Mouse (Mus musculus): ENCODE measurements around the gene Tom1. TPM values are rescaled to one million over a fixed set of nuclear protein-coding genes. Genes with fewer than 3 reads are reported as not detected.

Gene Tom1
- polyA plus RNA-seq, 1 experiment from 2014 or later = 34.6 TPM

GRCm38 (mm10) chr8:75078851-75079250 lies 45.3 kb downstream of the Tom1 start:
- no peaks in the 10 kb centered on the region for H3K36me3 ChIP-seq (ENCODE audit: control insufficient read depth, insufficient read depth, low read length)
- H3K4me3 ChIP-seq (ENCODE audit: low read depth, low read length) = no peak overlapping the region
- ATAC-seq (ENCODE audit: low read depth) = no peak
- no peak overlapping the region for H3K27ac ChIP-seq (ENCODE audit: low read depth, low read length)
- no peaks in the 10 kb centered on the region for H3K9me3 ChIP-seq (ENCODE audit: control insufficient read depth, low read length)
- H3K27me3 ChIP-seq (ENCODE audit: control insufficient read depth, insufficient read depth, low read length) = no peaks in the 10 kb centered on the region
- H3K4me2 ChIP-seq (ENCODE audit: low read depth, low read length) = no peak overlapping the region
- no peak overlapping the region for H3K9ac ChIP-seq (replicated peaks; ENCODE audit: low read depth, low read length)
- no peaks in the 10 kb centered on the region for H3K4me1 ChIP-seq (ENCODE audit: control insufficient read depth, insufficient read depth, low read length)
- WGBS = 92% methylated on average over 9 of the region's 9 CpGs

DNA sequence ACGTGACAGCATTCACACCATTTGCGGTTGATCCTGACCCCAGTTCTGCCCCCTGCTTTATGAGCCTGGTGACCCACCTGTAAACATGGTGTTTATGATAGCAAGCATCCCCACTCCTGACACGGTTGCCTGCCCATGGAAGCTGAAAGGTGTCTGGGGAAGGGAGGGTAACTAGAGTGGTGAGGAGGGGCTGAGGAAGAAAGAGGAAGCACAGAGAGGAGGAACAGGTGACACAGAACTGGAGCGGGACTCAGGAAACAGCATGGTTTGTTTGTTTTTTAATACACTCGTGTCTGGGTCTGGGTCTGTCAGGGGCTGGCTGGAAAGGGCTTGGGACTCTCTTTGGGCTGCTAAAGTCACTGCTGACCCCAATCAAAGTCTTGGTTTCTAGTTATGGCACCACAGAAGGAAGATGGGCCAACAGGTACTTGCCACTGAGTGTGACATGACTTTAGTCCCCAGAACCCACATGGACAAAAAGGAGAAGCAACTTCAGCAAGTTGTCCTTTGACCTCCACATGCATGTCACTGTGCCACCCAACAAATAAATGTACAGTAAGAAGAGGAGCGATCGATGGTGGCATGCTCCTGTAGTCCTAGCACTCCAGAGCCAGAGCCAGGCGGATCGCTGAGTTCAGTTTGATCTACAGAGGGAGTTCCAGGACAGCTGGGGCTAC lies 48.0 kb downstream of the Tom1 start:
- no peaks in the 10 kb centered on the region for H3K9me3 ChIP-seq (ENCODE audit: control insufficient read depth, low read length)
- ATAC-seq (ENCODE audit: low read depth) = no peak

GRCm38 (mm10) chr8:75082181-75082805 lies 48.8 kb downstream of the Tom1 start:
- 80% methylated on average over 6 of the region's 6 CpGs for whole genome bisulfite sequencing
- no peak overlapping the region for H3K4me3 ChIP-seq (ENCODE audit: low read depth, low read length)
- no peaks in the 10 kb centered on the region for H3K36me3 ChIP-seq (ENCODE audit: control insufficient read depth, insufficient read depth, low read length)
- H3K9me3 ChIP-seq (ENCODE audit: control insufficient read depth, low read length) = no peaks in the 10 kb centered on the region
- no peak overlapping the region for H3K9ac ChIP-seq (replicated peaks; ENCODE audit: low read depth, low read length)
- no peak overlapping the region for H3K27ac ChIP-seq (ENCODE audit: low read depth, low read length)
- H3K4me1 ChIP-seq (ENCODE audit: control insufficient read depth, insufficient read depth, low read length) = no peaks in the 10 kb centered on the region
- no peak overlapping the region for H3K4me2 ChIP-seq (ENCODE audit: low read depth, low read length)
- no peak for ATAC-seq (ENCODE audit: low read depth)
- no peaks in the 10 kb centered on the region for H3K27me3 ChIP-seq (ENCODE audit: control insufficient read depth, insufficient read depth, low read length)

More for the DNA sequence above, 48.0 kb downstream of the Tom1 start:
- Histone ChIP-seq H3K9ac (replicated peaks; ENCODE audit: low read depth, low read length) (no peak overlapping the region), H3K4me1 (ENCODE audit: control insufficient read depth, insufficient read depth, low read length) (no peaks in the 10 kb centered on the region), H3K27me3 (ENCODE audit: control insufficient read depth, insufficient read depth, low read length) (no peaks in the 10 kb centered on the region), H3K4me2 (ENCODE audit: low read depth, low read length) (no peak overlapping the region), H3K27ac (ENCODE audit: low read depth, low read length) (no peak overlapping the region), H3K36me3 (ENCODE audit: control insufficient read depth, insufficient read depth, low read length) (no peaks in the 10 kb centered on the region), H3K4me3 (ENCODE audit: low read depth, low read length) (no peak overlapping the region)
- 83% methylated on average over 9 of the region's 9 CpGs for WGBS

DNA sequence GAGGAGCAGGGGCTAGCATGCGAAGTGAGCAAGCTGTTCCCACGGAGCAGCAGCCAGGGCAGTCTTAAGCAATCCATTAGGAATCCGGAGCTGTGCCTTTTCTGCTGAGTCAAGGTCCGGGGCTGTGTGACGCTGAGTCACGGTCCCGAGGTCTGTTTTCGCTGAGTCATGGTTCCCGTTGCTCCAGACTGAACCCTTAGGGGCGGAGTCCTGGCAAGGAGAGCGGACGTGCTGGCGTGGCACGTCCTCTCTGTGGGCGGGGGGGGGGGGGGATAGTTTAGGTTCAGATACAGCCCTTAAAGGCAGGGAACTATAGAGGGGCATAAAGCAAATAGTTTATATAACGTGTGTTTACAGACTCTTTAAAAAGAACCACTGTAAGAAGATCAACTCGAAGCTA lies 50.3 kb downstream of the Tom1 start:
- ATAC-seq (ENCODE audit: low read depth) = peak; percentile 87
- H3K4me3 ChIP-seq (ENCODE audit: low read depth, low read length) = peak overlapping the region; percentile 10; the same call in 1 of the 2 replicates
- peak overlapping the region; percentile 39 for H3K4me2 ChIP-seq (ENCODE audit: low read depth, low read length)
- no peaks in the 10 kb centered on the region for H3K4me1 ChIP-seq (ENCODE audit: control insufficient read depth, insufficient read depth, low read length)
- H3K9ac ChIP-seq (replicated peaks; ENCODE audit: low read depth, low read length) = no peak overlapping the region; the same call in 1 of the 2 replicates
- H3K36me3 ChIP-seq (ENCODE audit: control insufficient read depth, insufficient read depth, low read length) = no peaks in the 10 kb centered on the region
- no peaks in the 10 kb centered on the region for H3K9me3 ChIP-seq (ENCODE audit: control insufficient read depth, low read length)
- no peak overlapping the region for H3K27ac ChIP-seq (ENCODE audit: low read depth, low read length)
- WGBS = 8% methylated on average over 17 of the region's 17 CpGs
- H3K27me3 ChIP-seq (ENCODE audit: control insufficient read depth, insufficient read depth, low read length) = no peaks in the 10 kb centered on the region

GRCm38 (mm10) chr8:75084382-75085064 lies 51.0 kb downstream of the Tom1 start:
- Histone ChIP-seq H3K4me2 (ENCODE audit: low read depth, low read length) (no peak overlapping the region), H3K9me3 (ENCODE audit: control insufficient read depth, low read length) (no peaks in the 10 kb centered on the region)
- ATAC-seq (ENCODE audit: low read depth) = no peak

DNA sequence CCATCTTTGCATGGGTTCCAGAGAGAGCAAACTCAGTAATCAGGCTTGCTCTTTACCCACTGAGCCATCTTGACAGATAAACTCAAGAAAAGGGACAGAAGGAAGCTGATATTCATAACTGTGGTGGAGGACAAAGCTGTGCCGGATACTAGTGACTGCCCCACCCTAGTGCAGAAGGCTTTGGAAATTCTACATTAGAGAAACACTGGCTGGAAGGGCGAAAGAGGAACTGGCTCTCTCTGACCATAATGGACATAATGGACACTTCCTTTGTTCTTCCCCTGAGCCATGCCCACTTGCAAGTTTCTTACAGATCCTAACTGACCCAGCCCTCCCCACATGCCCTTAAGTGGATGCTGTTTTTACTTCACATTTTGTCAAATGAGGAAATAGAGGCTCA lies 52.5 kb downstream of the Tom1 start:
- Histone ChIP-seq H3K27me3 (ENCODE audit: control insufficient read depth, insufficient read depth, low read length) (no peaks in the 10 kb centered on the region), H3K4me2 (ENCODE audit: low read depth, low read length) (no peak overlapping the region), H3K4me1 (ENCODE audit: control insufficient read depth, insufficient read depth, low read length) (no peaks in the 10 kb centered on the region), H3K4me3 (ENCODE audit: low read depth, low read length) (no peak overlapping the region), H3K27ac (ENCODE audit: low read depth, low read length) (no peak overlapping the region), H3K36me3 (ENCODE audit: control insufficient read depth, insufficient read depth, low read length) (no peaks in the 10 kb centered on the region), H3K9me3 (ENCODE audit: control insufficient read depth, low read length) (no peaks in the 10 kb centered on the region), H3K9ac (replicated peaks; ENCODE audit: low read depth, low read length) (no peak overlapping the region)
- ATAC-seq (ENCODE audit: low read depth) = no peak
- 78% methylated on average over 2 of the region's 2 CpGs for WGBS

More at GRCm38 (mm10) chr8:75084382-75085064, 51.0 kb downstream of the Tom1 start:
- H3K9ac ChIP-seq (replicated peaks; ENCODE audit: low read depth, low read length) = no peak overlapping the region
- H3K4me3 ChIP-seq (ENCODE audit: low read depth, low read length) = no peak overlapping the region
- no peaks in the 10 kb centered on the region for H3K27me3 ChIP-seq (ENCODE audit: control insufficient read depth, insufficient read depth, low read length)
- H3K4me1 ChIP-seq (ENCODE audit: control insufficient read depth, insufficient read depth, low read length) = no peaks in the 10 kb centered on the region
- no peaks in the 10 kb centered on the region for H3K36me3 ChIP-seq (ENCODE audit: control insufficient read depth, insufficient read depth, low read length)
- H3K27ac ChIP-seq (ENCODE audit: low read depth, low read length) = no peak overlapping the region
- WGBS = 82% methylated on average over 3 of the region's 3 CpGs

GRCm38 (mm10) chr8:75087127-75087526 lies 53.6 kb downstream of the Tom1 start:
- ATAC-seq (ENCODE audit: low read depth) = no peak
- no peak overlapping the region for H3K9ac ChIP-seq (replicated peaks; ENCODE audit: low read depth, low read length)
- no peak overlapping the region for H3K4me2 ChIP-seq (ENCODE audit: low read depth, low read length)
- no peaks in the 10 kb centered on the region for H3K4me1 ChIP-seq (ENCODE audit: control insufficient read depth, insufficient read depth, low read length)
- H3K4me3 ChIP-seq (ENCODE audit: low read depth, low read length) = no peak overlapping the region
- H3K27me3 ChIP-seq (ENCODE audit: control insufficient read depth, insufficient read depth, low read length) = no peaks in the 10 kb centered on the region
- H3K9me3 ChIP-seq (ENCODE audit: control insufficient read depth, low read length) = no peaks in the 10 kb centered on the region
- H3K36me3 ChIP-seq (ENCODE audit: control insufficient read depth, insufficient read depth, low read length) = no peaks in the 10 kb centered on the region
- H3K27ac ChIP-seq (ENCODE audit: low read depth, low read length) = no peak overlapping the region

GRCm38 (mm10) chr8:75088989-75089881 lies 55.7 kb downstream of the Tom1 start:
- H3K4me2 ChIP-seq (ENCODE audit: low read depth, low read length) = peak overlapping the region; percentile 8; the same call in 1 of the 2 replicates
- WGBS = 24% methylated on average over 6 of the region's 6 CpGs
- H3K27me3 ChIP-seq (ENCODE audit: control insufficient read depth, insufficient read depth, low read length) = no peaks in the 10 kb centered on the region
- H3K27ac ChIP-seq (ENCODE audit: low read depth, low read length) = 0 out of 2 replicates have a peak overlapping the region, but pooled peaks have one; percentile 3
- peaks cover 5% of the 10 kb centered on the region; the same call in 1 of the 2 replicates for H3K4me1 ChIP-seq (ENCODE audit: control insufficient read depth, insufficient read depth, low read length)
- H3K9ac ChIP-seq (replicated peaks; ENCODE audit: low read depth, low read length) = no peak overlapping the region; the same call in 1 of the 2 replicates
- no peak overlapping the region for H3K4me3 ChIP-seq (ENCODE audit: low read depth, low read length)
- H3K36me3 ChIP-seq (ENCODE audit: control insufficient read depth, insufficient read depth, low read length) = no peaks in the 10 kb centered on the region
- ATAC-seq (ENCODE audit: low read depth) = peak; percentile 29; the same call in 1 of the 2 replicates
- H3K9me3 ChIP-seq (ENCODE audit: control insufficient read depth, low read length) = no peaks in the 10 kb centered on the region
